Mouse (Mus musculus): Measurements from ENCODE around the gene Pus1.

Pus1 gene

DNA sequence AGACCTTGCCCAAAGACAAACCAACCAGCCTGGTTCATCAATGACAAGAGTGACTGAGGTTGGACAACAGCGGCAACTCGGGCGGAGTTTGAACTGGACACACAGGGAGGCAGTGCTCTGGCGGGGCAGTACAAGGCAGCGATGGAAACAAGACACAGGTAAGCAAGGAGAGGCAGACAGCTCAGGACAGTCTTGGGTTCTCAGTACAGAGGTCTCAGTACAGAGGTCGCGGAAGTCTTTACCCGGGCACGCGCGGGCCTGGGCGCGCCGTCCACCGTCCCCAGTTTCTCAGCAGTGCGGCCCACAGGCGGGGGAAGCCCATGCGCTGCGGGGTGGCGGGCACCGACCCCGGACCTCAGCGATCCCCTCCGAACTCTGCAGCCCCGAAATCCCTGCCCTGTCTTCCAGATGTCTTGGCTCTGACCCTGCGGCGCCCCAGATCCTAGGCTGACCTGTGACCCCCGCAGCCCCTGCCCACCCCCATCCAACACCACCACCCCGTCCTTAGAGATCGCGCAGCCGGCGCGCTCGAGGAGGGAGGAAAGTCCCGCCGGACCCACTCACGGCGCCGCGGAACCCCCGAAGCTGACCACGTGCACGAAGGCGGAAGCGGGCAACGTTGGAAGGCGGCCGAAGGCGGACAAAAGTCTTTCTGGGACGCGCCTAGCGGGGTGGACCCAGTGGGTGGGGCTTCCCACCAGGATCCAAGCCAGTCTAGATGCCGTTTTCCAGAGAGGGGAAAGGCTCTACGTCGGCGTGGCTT lies at the start of gene Pus1:
TSS of gene Pus1 (minus strand) at position 662 of the 763 bp plus-strand sequence.
- DNase-seq = peak; percentile 97

DNA sequence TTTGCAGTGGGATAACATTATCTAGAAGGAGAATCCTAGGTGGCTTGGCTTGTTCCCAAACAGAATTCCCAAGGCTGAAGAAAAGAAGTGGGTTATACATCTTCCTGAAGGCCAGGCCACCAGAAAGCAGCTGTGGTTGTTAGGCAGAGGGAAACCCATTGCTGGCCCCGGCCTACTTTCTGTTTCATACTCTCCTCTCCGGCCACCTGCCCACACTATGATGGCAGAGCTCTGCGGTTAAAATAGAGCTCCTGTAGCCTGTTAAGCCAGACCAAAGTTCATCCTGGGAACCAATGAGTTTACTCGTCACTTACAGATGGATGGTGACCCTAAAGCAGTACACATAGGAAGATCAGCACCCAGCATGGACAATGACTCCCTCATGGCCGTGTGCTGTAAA lies 47.1 kb upstream of the Pus1 start:
- no peak for DNase-seq

DNA sequence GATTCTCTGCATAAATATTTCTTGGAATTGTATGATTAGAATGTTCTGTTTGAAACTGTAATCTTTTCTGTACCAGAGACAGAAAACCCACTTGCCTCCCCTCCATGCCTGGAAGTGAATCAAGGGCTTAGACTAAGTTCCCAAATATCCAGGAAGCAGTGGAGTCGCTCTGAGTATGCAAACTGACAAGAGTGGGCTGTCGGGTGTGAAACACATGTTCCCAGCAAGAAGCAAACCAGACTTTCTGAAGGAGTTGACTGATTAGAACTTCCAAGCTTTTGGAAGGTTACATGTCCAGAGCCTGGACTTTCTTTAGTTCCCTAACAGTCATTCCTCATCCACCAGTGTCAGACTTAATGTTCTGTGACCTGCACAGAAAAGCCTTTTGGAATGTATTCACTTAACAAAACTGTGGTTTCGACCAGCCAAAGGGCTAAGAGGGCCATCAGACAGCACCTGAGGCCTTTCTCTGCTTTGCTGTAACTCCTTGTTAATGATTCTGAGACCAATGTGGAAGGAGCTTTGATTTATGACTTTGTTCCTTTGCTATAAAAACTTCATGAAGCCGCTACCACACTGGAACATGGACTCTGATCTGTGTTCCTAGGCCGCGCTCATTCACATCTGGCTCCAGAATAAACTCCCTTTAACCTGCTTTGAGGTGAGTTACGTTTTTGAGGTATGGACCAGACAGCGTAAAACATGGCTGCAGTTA lies 46.5 kb upstream of the Pus1 start:
- no peak for DNase-seq

DNA sequence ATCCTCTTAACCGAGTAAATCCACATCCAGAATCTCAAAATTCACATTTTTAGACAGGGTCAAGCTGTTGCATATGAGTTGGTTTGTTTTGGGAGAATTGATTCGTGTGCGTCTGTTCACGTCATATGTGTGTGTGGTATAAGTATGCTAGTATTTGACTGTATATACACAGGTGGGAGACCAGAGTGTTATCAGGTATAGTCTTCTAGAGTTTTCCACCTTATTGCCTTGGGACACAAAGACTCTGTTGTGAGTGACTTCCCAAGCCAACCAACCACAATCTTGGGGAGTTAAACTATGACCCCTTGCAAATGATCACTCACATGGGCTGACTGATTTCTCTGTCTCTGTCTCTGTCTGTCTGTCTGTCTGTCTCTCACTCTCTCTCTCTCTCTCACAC lies 44.0 kb upstream of the Pus1 start:
- DNase-seq = no peak

DNA sequence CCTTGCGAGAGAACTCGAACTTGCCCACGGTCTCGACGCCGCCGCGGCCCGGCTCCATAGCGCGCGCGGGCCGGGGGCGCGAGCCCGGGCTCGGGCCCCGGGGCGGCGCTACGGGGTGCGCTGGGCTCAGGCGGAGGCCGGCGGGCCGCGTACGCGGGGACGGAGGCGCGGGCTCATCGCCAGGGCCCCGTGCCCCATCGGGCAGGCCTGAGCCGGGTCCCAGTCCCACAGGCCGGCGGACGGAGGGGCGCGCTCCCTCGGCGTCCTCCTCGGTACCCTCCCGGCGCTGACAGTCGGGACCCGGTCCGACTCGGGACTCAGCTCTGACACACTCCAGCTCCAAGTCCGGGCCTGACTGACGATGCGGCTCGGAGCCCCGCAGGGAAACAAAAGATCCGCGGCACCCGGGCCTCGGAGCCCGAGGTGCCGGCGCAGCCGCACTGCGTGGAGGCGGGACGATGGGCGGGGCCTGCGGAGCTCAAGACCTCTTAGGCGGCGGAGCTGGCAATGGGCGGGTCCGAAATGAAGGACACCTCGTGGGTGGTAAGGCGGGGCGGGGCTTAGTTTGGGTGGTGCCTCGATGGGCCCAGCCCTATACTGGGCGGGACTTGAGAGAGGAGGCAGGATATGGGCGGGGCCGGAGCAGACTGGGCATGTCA lies 29.3 kb upstream of the Pus1 start, which contains the start of gene Ulk1:
TSS of gene Ulk1 (minus strand) at position 431 of the 659 bp plus-strand sequence.
- peak; percentile 100 for DNase-seq

DNA sequence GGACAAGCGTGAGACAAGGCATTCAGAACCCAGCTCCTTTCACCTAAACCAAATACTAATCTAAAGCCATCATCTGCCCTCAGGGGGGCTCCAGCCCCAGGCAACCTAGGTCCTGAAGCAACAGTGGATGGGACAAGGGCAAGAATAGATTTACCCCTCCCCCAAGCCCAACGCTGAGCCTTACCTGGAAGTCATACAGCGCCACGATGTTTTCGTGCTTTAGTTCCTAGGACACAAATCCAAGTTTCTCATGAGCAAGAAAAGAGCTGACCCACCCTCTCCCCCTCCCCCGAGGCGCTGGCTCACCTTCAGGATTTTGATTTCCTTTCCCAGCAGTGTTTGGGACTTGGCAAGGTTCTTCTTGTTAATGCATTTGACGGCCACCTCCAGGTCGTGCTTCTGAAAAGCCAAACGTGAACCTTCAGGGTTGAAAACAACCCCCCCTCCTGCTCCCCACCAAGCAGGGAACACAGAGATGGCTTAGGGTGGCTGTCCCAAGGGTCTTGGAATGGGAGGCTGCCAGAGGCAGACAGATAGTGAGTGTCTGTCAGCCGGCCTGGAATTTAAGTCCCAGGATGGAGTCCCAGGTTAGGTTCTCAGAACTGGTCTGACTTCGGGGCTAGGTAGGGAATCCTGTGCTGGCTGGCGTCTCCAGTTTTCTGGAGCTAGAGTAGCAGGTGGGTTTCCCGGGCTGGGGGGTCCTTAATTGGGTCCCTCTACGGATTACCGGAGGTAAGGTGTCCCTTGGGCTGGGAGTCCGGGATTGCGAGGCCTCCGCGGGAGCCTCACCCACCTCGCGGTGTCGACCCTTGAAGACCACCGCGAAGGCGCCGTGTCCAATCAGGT lies 28.6 kb upstream of the Pus1 start:
- peak; percentile 45 for DNase-seq

DNA sequence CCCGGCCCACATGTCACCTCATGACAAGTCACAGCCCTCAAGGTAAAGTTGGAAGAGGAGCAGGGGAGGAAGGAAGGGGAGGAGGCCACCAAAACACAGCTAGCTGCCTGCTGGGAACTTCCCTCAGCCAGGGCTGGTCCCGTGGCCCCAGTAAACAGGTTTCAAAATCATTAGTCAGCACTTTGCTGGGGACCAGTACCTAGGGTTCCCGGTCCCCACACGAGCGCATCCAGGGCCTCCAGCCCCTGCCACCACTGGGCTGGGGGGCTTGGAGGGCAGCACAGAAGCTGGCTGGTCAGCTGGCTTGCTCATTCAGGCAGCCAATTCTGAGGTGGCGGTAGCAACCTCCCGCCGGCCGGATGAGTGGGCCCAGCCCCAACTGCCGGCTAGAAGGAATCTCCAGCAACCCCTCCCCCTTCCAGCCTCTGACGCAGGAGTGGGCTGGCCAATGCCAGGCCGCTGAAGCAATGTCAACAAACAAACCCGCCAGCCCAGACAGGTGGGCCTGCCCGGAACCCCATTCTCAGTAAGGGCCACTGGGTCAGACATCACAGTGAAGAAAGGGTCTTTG lies 27.7 kb upstream of the Pus1 start:
- DNase-seq = peak; percentile 95

DNA sequence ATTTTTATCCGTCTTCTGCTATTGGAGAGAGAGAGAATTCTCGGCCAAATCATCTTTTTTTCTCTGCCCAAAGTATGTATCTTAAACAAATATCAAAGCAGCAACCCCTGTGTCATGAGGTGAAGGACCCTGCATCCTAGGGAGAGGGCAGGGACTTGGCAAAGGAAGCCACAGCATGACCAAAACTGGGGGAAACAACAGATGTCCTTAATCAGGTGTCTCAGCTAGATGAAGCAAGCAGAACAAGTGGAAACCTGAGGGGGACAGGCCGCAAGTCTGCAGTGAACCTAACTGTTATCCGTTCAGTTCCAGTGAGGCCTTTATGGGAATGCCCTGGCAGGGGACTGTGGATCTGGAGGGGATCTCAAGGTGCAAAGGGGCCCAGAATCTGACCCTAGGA lies 27.0 kb upstream of the Pus1 start:
- no peak for DNase-seq

DNA sequence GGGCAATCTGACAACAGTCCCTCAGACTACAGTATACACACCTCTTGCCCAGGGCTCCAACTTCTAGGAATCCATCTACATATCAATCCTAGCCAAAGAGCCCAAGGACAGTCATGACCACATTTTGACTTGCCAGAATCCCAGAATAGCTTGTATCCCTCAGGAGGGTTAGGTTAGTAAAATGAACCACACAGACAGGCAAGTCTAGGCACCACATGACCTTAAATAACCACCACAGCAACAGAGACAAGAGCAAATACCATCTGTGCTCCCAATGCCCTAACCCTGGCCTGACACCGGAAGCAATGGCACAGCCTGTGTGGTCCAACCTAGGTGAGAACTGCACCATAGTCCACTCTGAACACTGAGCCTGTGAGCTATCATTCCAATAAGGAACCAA lies 26.2 kb upstream of the Pus1 start:
- no peak for DNase-seq

DNA sequence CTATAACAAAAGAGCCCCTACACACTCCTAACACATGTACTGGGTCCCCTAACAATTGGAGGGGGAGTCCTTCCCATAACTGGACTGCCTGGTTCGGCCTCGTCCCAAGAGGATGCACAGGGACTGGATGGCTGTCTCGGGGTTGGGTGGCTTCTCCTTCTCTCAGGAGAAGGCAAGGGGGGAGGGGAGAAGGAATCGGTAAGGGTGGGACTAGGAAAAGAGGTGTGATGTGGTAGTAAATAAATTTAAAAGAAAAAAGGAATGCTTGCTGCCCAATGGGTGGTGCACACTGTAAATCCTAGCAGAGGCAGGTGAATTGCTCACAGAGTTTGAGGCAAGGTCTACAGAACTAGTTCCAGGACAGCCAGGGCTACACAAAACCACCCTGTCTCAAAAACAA lies 25.7 kb upstream of the Pus1 start:
- DNase-seq = no peak

DNA sequence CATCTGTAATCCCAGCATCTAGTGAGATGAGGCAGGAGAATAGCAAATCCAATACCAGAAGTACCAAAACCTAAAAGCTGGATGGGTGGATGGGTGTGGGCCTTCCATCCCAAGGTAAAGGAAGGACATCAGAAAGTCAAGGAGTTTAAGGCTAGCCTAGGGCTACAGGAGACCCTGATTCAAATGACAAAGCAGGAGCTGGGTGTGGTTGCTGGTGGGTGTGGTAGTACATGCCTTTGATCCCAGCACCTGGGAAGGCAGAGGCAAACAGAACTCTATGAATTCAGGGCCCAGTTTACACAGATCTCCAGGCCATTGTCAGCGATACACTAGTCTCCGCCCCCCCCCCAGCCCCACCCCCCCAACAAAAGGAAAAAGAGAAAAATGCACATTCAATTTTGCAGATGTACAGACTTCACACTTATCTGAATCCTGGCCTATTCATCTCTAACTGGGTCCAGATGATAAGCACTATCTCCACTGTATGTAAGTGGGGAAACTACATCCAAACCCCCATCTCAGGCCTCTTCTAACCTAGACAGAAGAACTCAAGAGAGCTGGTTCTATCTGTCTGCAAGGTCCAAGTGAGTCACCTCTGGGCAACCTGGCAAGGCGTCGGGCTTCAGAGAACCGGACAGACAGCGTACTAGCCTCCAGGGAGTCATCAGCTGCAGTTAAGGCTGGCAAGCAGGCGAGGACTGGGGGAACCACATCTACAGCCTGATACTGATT lies 23.7 kb upstream of the Pus1 start:
- no peak for DNase-seq

DNA sequence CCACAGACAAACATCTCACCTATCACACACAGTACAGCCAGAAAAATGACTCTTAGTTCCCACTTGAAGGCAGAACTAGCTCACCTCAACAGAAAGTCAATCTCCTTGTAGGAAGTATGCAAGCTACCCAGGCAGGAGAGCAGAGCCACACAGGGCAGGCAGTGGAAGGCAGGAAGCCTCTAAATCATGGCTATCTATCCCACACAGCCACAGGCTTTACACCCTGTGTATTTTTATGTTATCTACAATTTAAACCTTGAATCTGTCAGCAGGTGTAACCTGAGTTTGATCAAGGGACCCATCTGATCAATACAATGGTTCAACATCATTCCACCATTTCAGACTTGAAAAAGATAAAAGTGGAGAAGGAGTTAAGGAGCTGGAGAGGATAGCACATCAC lies 22.4 kb upstream of the Pus1 start:
- DNase-seq = no peak

DNA sequence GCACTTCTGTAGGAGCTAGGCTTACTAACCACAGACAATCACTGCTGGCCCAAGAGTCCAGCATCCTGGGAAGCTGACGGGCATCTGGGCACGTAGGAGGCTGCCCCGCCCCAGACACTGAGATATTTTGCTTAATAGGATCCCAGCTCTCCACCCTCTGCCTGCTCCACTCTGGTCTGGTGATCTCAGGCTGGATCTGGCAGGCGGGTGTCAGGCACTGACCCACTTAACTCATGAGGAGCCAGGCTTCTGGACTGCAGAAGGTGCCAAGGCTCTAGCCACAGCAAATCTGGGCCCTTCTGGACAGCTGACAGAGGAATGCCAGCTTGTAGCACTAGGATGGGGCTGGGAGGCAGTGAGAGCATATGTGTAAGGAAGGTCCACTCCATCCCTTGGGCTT lies 21.7 kb upstream of the Pus1 start:
- DNase-seq = no peak

DNA sequence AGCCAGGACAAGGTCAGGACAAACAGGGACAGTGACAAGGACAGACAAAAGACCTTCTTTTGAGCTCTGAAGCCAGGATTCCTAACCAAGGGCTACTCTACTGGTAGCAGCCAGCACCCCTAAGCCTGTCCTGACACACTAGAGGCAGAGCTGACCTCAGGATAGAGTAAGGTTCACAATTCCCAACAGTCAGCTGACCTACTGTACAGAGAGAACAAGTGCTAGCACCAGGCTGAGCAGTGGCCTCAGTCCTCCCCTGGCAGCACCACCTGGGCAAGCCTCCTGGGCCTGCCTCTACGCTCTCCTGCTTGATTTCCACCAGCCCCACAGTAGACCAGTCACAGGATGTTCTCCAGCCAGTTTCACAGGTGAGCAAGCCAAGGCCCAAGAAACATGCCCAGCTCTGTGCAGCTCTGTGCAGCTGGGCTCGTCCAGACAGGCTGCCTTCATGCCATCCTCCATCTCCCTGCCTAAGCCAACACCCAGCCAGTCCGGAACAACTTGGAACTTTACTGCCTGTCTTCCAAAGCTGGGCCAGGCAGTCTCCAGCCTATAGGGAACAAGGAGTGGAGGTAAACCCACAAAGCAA lies 20.7 kb upstream of the Pus1 start:
- DNase-seq = no peak

DNA sequence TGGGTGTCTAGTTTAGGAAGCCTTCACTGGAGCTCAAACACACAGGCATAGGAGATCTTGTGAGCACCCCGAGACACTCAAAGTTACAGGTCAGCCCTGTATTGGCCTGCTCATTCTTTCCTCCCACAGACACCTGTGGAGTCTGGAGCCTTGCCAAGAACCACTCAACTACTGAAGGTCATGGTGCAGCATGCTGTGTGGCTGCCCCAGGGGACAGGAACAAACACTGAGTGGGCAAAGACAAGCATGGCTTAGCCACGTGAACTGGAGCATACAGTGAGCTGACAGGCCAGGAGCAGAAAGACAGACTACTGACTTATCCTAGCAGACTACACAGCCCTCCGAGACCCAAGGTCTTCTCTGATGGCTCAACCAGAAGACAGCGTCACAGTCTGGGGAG lies 17.2 kb upstream of the Pus1 start:
- peak; percentile 35 for DNase-seq

DNA sequence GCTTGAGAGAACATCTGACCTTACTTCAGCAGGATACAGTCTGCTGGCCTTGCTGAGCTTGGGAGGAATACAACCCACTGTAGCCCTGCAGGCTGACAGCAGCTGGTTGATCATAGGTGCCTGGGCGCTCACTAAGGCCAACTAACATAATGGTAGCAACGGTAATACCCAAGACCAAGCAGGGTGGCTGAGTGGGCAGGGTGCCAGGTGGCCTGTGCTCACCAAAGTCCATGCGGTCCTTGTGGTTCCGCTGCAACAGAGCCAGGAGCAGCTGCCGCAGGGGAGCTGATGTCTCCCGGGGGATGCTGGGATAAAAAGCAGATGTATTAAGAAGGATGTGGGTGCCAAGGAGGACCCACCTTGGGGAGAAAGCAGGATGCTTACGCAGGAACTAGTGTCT lies 13.9 kb upstream of the Pus1 start:
- no peak for DNase-seq

DNA sequence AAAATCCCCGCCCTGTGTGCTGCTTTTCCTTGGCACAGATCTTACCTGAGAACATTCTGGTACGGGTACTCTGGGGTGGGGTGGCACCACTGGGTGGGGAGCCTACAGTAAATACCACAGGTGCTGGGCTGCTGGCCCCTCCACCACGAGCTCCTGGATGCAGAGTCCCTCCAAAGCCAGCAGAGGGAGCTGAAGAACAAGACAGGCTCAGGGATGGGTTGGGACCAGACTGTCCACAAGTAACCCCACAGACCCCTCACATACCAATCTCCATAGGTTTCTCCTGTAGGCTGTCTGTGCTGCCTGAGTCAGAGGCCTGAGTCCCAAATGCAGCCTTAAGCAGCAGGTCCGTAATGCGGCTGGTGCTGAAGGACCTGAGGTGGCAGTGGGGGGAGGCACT lies 8.2 kb upstream of the Pus1 start:
- DNase-seq = peak; percentile 65

DNA sequence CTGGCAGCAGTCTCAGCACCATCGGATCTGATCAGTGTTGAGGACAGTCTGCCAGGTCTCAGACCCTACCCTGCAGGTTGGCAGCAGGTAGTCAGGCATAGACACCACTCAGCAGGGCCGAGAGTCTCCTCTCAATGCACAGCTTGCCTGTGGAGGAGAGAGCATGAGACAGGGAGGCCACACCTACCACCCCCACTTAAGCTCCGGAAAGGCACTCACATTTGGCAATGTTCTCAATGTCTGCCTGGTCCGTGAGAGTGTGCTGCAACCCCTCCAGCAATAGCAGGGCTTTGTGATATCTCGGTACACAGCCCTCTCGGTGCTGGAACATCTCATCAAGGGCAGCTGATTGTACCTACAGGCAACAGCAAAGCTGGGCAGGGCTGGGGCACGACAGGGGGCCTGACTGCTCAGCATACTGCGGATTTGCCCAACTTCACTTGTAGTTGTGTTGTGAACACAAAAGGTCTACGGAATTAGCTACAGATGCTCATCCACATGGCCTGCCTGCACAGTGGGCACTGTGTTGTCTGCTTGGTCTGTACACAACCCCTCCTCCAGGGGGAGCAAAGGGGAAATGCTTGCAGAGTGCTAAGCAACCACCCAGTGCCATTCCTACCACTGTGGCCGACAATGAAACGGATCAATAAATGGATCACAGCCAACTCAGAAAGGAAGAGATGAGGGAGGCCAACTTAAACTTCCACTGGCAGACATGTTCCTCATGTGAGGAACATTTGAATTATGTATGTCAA lies 5.8 kb upstream of the Pus1 start:
- no peak for DNase-seq

DNA sequence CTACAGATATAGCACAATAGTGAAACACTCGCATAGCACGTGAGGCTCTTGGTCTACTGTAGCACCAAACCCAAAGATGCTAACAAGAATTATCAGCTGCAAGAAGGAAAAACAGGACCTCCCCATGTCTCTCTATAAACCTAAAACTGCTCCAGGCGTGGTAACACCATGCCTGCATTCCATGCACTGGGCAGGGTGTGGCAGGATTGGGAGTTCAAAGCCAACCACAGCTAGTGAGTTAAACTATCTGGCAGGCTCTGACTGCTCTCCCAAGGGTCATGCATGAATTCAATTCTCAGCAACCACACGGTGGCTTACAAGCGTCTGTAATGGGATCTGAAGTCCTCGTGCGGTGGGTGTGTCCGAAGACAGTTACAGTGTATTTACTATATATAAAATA lies 2.7 kb upstream of the Pus1 start:
- no peak for DNase-seq

DNA sequence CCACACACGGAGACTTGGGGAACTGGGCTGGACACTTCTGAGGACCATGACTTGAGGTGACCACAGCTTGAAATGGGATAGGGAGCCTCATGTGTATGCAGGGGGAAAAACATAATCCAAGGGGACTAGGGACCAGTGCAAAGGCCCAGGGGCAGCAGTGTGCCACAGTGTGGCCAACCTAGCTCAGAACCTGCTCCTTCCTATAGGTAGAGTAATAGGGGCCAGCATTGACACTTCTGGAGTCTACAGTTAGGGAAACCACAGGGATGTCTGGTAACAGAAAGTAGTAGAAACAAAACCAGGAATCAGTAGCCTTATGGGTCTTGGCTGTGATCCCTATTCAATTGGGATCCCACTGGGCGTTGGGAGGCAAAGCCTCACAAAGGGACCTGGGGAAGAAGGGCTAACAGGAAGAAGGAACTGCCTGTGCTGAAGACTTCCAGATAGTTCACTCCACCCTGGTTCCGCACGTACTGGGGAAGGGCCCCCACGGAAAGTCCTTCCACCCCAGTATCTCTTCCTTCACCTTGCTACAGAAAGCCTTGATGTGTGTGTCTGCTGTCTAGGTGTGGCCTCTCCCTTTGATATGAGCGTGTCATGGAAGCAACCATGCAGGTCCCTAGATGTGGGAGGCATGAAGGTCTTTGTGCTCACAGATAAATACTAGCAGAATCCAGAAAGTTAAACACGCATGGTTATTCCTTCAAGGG lies 1.2 kb upstream of the Pus1 start:
- no peak for DNase-seq

All from lung, postnatal 10 days (tissue).